Mouse (Mus musculus) lung, embryonic 14.5 days (tissue): ENCODE data around the gene Slc26a10. TPM values are rescaled to one million over a fixed set of nuclear protein-coding genes. Genes with fewer than 3 reads are reported as not detected.
"Not testable (repeated sequence)": the region's sequence is repeated elsewhere in the genome, so short reads cannot be mapped to it uniquely, and the experiment has no call there.

Source experiments
- ATAC-seq: fragments of 200-750 bp; cut with Nextera tagmentation; 2 replicates; pipeline ENCODE4 v1.8.0; 2017; ENCODE audit warnings: mild to moderate bottlenecking, moderate TSS enrichment, moderate library complexity; ENCODE audit not compliant: insufficient read depth
- DNase-seq: peaks from one replicate; pipeline ENCODE4 v3.0.0-alpha.2; 2015
- H3K27ac ChIP-seq: fragments of 300-500 bp; sonication (generic); 2 replicates; pipeline ENCODE4 v1.5.1; 2014; ENCODE audit warnings: low read depth, mild to moderate bottlenecking, moderate library complexity
- H3K27me3 ChIP-seq: fragments of 300-500 bp; sonication (generic); 2 replicates; pipeline ENCODE4 v1.6.1; 2014; ENCODE audit warnings: low read length, control low read depth; ENCODE audit not compliant: insufficient read depth
- H3K36me3 ChIP-seq: fragments of 300-500 bp; sonication (generic); 2 replicates; pipeline ENCODE4 v1.6.1; 2014; ENCODE audit warnings: control low read depth; ENCODE audit not compliant: insufficient read depth
- H3K4me1 ChIP-seq: fragments of 300-500 bp; sonication (generic); 2 replicates; pipeline ENCODE4 v1.6.1; 2014; ENCODE audit warnings: antibody characterized with exemption, control low read depth; ENCODE audit not compliant: insufficient read depth
- H3K4me2 ChIP-seq: fragments of 300-500 bp; sonication (generic); 2 replicates; pipeline ENCODE4 v1.6.1; 2014; ENCODE audit warnings: mild to moderate bottlenecking
- H3K4me3 ChIP-seq: fragments of 300-500 bp; sonication (generic); 2 replicates; pipeline ENCODE4 v1.5.1; 2014; ENCODE audit warnings: low read depth, low read length
- H3K9ac ChIP-seq: fragments of 300-500 bp; sonication (generic); 2 replicates; pipeline ENCODE4 v1.6.1; 2014
- H3K9me3 ChIP-seq: fragments of 300-500 bp; sonication (generic); 2 replicates; pipeline ENCODE4 v1.6.1; 2016; ENCODE audit warnings: low read depth, low read length, control low read depth
- CTCF ChIP-seq: IDR thresholded peaks from 2 replicates; pipeline ENCODE4 v1.5.1; 2016; ENCODE audit warnings: antibody characterized with exemption, low read depth
- WGBS: fragments of 180-500 bp; shearing (Covaris S2); extraction: QIAGEN DNeasy Blood & Tissue Kit; methylation state at CpG from one replicate; pipeline ENCODE4 v1.1.7; 2014; 5-methylcytosine and 5-hydroxymethylcytosine counted together
- polyA plus RNA-seq: library from polyadenylated mRNA; unstranded; fragments of >200 nt; fragmentation: Nextera tagmentation; extraction: Ambion mirVana; gene quantifications from 2 replicates; pipeline ENCODE4 v1.2.1, GENCODE M21; 2014

The Slc26a10 gene
- polyA plus RNA-seq, 1 experiment from 2014 or later = 0.09 TPM

DNA sequence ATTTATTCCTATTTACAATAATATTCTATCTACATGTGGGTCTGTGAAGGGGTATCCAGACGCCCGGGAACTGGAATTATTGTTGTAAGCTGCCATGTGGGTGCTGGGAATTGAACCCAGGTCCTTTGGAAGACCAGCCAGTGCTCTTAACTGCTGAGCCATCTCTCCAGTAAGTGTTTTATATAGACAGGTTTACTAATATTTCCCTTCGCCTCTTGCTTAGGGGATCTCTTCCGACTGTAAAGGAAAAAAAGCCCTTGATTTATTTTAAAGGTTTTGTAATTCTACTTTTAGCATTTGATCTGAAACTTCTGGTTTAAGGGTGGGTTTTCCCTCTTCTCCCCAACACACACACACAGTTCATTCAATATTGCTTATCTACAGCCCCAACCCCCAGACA lies 16.3 kb downstream of the Slc26a10 start:
- H3K27ac ChIP-seq = no peak overlapping the region
- DNase-seq (no peak), ATAC-seq (no peak)
- no peak for TF ChIP-seq CTCF
- H3K4me2 ChIP-seq = no peak overlapping the region; the same call in 1 of the 2 replicates
- no peaks in the 10 kb centered on the region for H3K36me3 ChIP-seq
- H3K9ac ChIP-seq = no peak overlapping the region
- peaks cover 57% of the 10 kb centered on the region for H3K27me3 ChIP-seq
- WGBS = 91% methylated on average over 4 of the region's 4 CpGs
- H3K9me3 ChIP-seq = no peaks in the 10 kb centered on the region
- H3K4me3 ChIP-seq = no peak overlapping the region
- H3K4me1 ChIP-seq = peaks cover 6% of the 10 kb centered on the region; the same call in 1 of the 2 replicates

DNA sequence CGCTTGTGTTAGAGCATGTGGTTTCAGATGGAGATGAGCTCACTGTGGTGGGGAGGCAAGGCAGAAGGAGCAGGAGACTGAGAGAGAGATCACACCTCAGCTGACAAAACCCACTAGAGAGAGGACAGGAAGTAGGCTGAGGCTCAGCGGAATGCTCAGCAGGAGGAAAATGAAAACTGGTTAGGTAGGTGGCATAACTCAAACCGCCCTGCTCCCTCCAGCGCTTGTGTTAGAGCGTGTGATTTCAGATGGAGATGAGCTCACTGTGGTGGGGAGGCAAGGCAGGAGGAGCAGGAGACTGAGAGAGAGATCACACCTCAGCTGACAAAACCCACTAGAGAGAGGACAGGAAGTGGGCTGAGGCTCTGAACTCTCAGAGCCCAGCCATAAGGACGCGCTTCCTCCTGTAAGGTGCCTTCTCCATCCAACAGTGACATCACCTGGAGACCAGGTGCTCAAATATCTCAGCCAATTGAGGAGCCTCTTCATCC lies 17.6 kb downstream of the Slc26a10 start:
- peaks cover 44% of the 10 kb centered on the region for H3K27me3 ChIP-seq
- not testable (repeated sequence) for H3K27ac ChIP-seq, H3K9me3 ChIP-seq, DNase-seq, H3K4me3 ChIP-seq, H3K36me3 ChIP-seq, ATAC-seq, H3K4me2 ChIP-seq, H3K9ac ChIP-seq, H3K4me1 ChIP-seq
- WGBS = 45% methylated on average over 7 of the region's 7 CpGs

DNA sequence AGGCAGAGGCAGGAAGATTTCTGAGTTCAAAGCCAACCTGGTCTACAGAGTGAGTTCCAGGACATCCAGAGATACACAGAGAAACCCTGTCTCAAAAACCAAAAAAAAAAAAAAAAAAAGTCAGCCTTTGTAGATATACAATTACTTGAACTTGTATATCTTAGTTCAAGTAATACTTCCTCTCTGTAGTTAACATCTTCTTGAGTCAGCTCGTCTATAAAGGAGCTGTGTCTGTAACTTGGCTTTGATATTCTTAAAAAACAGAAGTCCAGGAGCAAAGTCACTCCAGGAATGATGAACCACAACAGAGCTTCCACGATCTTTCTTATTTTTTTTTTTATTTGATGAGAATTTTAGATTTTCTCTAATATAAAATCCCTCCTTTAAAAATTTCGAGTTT lies 19.7 kb downstream of the Slc26a10 start:
- H3K27me3 ChIP-seq = peaks cover 23% of the 10 kb centered on the region
- DNase-seq (no peak), ATAC-seq (no peak)
- H3K4me3 ChIP-seq = no peak overlapping the region
- H3K4me2 ChIP-seq = no peak overlapping the region
- 62% methylated on average over 3 of the region's 3 CpGs for WGBS
- H3K9me3 ChIP-seq = no peaks in the 10 kb centered on the region
- H3K36me3 ChIP-seq = no peaks in the 10 kb centered on the region
- H3K27ac ChIP-seq = no peak overlapping the region
- H3K9ac ChIP-seq = no peak overlapping the region
- no peak for TF ChIP-seq CTCF
- peaks cover 3% of the 10 kb centered on the region; the same call in 1 of the 2 replicates for H3K4me1 ChIP-seq

DNA sequence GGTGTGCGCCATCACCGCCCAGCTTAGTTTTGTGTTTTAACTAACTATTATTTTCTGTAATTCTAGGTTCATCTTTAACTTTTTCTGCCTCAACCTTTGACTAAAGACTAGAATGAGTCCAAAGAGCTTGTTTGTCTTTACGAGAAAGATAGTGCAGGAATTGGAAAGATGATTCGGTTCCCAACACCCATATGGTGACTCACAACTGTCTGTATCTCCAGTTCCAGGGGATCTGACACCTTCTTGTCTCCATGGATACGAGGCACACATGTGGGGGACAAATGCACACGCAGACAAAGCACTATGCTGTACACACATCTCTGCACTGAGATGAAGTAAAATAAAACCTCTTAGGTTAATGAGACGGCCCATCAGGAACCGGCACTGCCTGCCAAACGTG lies 20.4 kb downstream of the Slc26a10 start:
- Histone ChIP-seq H3K4me2 (no peak overlapping the region), H3K9me3 (no peaks in the 10 kb centered on the region), H3K9ac (no peak overlapping the region), H3K36me3 (no peaks in the 10 kb centered on the region), H3K4me3 (no peak overlapping the region), H3K27me3 (peaks cover 17% of the 10 kb centered on the region), H3K27ac (no peak overlapping the region), H3K4me1 (no peaks in the 10 kb centered on the region; the same call in 1 of the 2 replicates)
- DNase-seq (no peak), ATAC-seq (no peak)
- 71% methylated on average over 9 of the region's 9 CpGs for WGBS
- TF ChIP-seq CTCF = no peak

DNA sequence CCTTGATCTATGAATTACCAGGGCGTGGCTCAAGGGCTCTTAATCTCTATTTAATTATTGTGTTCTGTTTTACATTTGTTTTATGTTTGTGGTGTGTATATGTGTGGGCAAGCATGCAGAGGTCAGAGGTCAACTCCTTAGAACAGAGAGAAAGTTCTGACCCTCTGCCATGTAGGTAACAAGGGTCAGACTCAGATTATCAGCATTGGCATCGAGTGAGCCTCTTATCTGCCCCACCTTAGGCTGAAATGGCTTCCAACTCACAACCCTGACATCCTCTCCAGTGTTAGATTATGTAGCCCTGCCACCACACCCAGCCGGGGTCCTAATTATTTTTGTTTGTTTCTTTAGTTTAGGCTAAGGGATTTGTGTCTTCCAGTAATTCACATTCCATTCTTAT lies 22.0 kb downstream of the Slc26a10 start:
- H3K36me3 ChIP-seq = no peaks in the 10 kb centered on the region
- no peak for ATAC-seq
- WGBS = 49% methylated on average over 3 of the region's 3 CpGs

DNA sequence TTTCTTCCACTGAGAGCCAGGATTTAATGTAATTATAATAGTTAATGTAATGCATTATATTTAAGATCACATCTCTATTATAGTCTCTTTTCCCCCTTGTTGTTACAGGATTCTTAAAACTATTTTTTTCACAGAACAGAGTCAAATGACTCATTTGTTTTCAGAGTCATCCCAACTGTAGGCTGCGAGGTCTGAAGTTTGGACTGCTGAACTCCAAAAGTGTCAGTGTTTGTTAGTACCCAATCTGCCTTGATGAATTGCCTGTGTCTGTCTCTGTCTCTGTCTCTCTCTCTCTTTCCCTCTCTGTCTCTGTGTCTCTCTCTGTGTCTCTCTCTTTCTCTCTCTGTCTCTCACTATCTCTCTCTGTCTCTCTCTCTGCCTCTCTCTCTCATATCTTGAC lies 23.9 kb downstream of the Slc26a10 start:
- no peaks in the 10 kb centered on the region for H3K36me3 ChIP-seq
- no peak for ATAC-seq
- DNase-seq = no peak
- WGBS = 39% methylated on average over 1 of the region's 1 CpGs
- no peak overlapping the region for H3K4me2 ChIP-seq
- no peak for TF ChIP-seq CTCF
- no peak overlapping the region for H3K4me3 ChIP-seq
- no peak overlapping the region for H3K9ac ChIP-seq
- no peaks in the 10 kb centered on the region for H3K27me3 ChIP-seq
- H3K4me1 ChIP-seq = no peaks in the 10 kb centered on the region
- no peaks in the 10 kb centered on the region for H3K9me3 ChIP-seq
- no peak overlapping the region for H3K27ac ChIP-seq

More for the DNA sequence above, 22.0 kb downstream of the Slc26a10 start:
- TF ChIP-seq CTCF = no peak
- Histone ChIP-seq H3K4me2 (no peak overlapping the region), H3K27me3 (peaks cover 1% of the 10 kb centered on the region; the same call in 1 of the 2 replicates), H3K4me3 (no peak overlapping the region), H3K4me1 (no peaks in the 10 kb centered on the region), H3K9me3 (no peaks in the 10 kb centered on the region), H3K9ac (no peak overlapping the region), H3K27ac (no peak overlapping the region)
- DNase-seq = no peak

DNA sequence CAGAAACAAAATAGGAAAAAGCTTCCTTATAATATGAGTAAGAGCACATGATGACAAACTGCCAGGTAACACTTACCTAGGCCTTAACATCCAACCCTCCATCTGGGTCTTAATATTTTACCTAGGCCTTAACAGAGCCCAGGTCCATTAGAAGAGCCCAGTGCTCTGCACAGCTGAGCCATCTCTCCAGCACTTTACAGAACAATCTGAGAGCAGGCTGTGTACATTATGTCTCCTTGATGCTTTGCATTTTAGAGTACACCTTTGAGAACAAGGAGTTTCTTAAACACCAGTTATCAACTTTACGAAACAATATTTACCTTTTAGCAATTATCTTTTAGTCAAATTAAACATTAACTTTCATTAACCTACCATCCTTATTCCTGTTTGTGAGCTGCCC lies 24.4 kb downstream of the Slc26a10 start:
- Histone ChIP-seq H3K9me3 (no peaks in the 10 kb centered on the region), H3K9ac (no peak overlapping the region), H3K27ac (no peak overlapping the region), H3K36me3 (no peaks in the 10 kb centered on the region), H3K4me3 (no peak overlapping the region), H3K4me1 (no peaks in the 10 kb centered on the region), H3K27me3 (no peaks in the 10 kb centered on the region), H3K4me2 (no peak overlapping the region)
- DNase-seq (no peak), ATAC-seq (no peak)
- WGBS = 43% methylated on average over 1 of the region's 1 CpGs
- TF ChIP-seq CTCF = no peak

DNA sequence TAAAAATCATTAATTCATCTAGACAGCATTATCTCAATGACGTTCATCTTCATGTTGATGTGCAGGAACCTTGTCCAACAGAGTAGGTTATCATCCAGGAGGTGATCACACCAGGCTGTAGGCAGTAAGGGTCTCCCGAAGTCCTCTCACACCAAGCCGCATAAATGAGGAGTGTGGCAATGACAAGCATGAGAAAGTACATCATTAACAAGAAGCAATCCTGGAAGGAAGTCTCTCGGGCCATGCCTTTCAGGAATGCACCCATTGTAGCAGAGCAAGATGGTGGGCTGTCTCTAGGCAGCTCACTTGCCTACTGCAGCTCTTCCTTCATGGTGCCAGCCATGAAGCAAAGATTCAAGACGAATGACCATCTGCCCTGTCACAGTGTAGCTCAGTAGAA lies 25.8 kb downstream of the Slc26a10 start:
- WGBS = 75% methylated on average over 5 of the region's 5 CpGs
- H3K36me3 ChIP-seq = no peaks in the 10 kb centered on the region
- H3K27ac ChIP-seq = no peak overlapping the region
- no peaks in the 10 kb centered on the region for H3K27me3 ChIP-seq
- no peak for TF ChIP-seq CTCF
- no peak overlapping the region for H3K9ac ChIP-seq
- DNase-seq (no peak), ATAC-seq (no peak)
- H3K4me3 ChIP-seq = no peak overlapping the region
- no peak overlapping the region for H3K4me2 ChIP-seq
- H3K4me1 ChIP-seq = no peaks in the 10 kb centered on the region
- no peaks in the 10 kb centered on the region for H3K9me3 ChIP-seq
